Mouse (Mus musculus) CH12.LX (cell line): Measurements from ENCODE around the gene Mthfd2.
A peak's percentile ranks its signal among the peaks of the same experiment; 100 is the strongest.

Experiments
- CTCF ChIP-seq, 2 experiments: IDR thresholded peaks in 1 of 2; conservative IDR thresholded peaks in 1 of 2; 2 replicates each; pipeline ENCODE4 v1.5.1; 2011 to 2012; ENCODE audit warnings: low read depth in 2 of 2, low read length in 2 of 2, improper control_type of control experiment in 1 of 2, inconsistent platforms in 1 of 2, mild to moderate bottlenecking in 1 of 2, moderate library complexity in 1 of 2
- EP300 ChIP-seq: IDR thresholded peaks from 2 replicates; pipeline ENCODE4 v1.6.1; 2011; ENCODE audit warnings: low read length, improper control_type of control experiment
- GABPA ChIP-seq: IDR thresholded peaks from 2 replicates; pipeline ENCODE4 v1.6.1; 2012; ENCODE audit warnings: low read depth, low read length, improper control_type of control experiment, inconsistent platforms; ENCODE audit not compliant: insufficient replicate concordance
- MAFK ChIP-seq: IDR thresholded peaks from 2 replicates; pipeline ENCODE4 v1.6.1; 2011; ENCODE audit warnings: low read length, improper control_type of control experiment; ENCODE audit not compliant: insufficient replicate concordance
- NELFE ChIP-seq: IDR thresholded peaks from 2 replicates; pipeline ENCODE4 v1.6.1; 2011; ENCODE audit warnings: low read depth, low read length, improper control_type of control experiment
- PAX5 ChIP-seq: IDR thresholded peaks from 2 replicates; pipeline ENCODE4 v1.6.1; 2012; ENCODE audit warnings: low read length, inconsistent platforms, mixed read lengths
- POLR2A ChIP-seq: IDR thresholded peaks from 2 replicates; pipeline ENCODE4 v1.6.1; 2011; ENCODE audit warnings: low read depth, mild to moderate bottlenecking, improper control_type of control experiment, low read length
- POLR2AphosphoS2 ChIP-seq: IDR thresholded peaks from 2 replicates; pipeline ENCODE4 v1.6.1; 2011; ENCODE audit warnings: low read depth, low read length, improper control_type of control experiment
- RAD21 ChIP-seq: IDR thresholded peaks from 2 replicates; pipeline ENCODE4 v1.6.1; 2011; ENCODE audit warnings: low read depth, mild to moderate bottlenecking, low read length, improper control_type of control experiment, moderate library complexity
- SMC3 ChIP-seq: IDR thresholded peaks from 2 replicates; pipeline ENCODE4 v1.6.1; 2011; ENCODE audit warnings: low read depth, low read length, improper control_type of control experiment
- TCF12 ChIP-seq: IDR thresholded peaks from 2 replicates; pipeline ENCODE4 v1.6.1; 2014; ENCODE audit warnings: low read depth, mild to moderate bottlenecking, inconsistent platforms, low read length, improper control_type of control experiment
- UBTF ChIP-seq: IDR thresholded peaks from 2 replicates; pipeline ENCODE4 v1.6.1; 2012; ENCODE audit warnings: low read depth, mild to moderate bottlenecking, inconsistent platforms, low read length, improper control_type of control experiment, moderate library complexity
- ZKSCAN1 ChIP-seq: IDR thresholded peaks from 2 replicates; pipeline ENCODE4 v1.6.1; 2012; ENCODE audit warnings: low read depth, inconsistent platforms, low read length, improper control_type of control experiment, borderline replicate concordance
- ZNF384 ChIP-seq: IDR thresholded peaks from 2 replicates; pipeline ENCODE4 v1.6.1; 2012; ENCODE audit warnings: low read depth, low read length, improper control_type of control experiment, inconsistent platforms

DNA sequence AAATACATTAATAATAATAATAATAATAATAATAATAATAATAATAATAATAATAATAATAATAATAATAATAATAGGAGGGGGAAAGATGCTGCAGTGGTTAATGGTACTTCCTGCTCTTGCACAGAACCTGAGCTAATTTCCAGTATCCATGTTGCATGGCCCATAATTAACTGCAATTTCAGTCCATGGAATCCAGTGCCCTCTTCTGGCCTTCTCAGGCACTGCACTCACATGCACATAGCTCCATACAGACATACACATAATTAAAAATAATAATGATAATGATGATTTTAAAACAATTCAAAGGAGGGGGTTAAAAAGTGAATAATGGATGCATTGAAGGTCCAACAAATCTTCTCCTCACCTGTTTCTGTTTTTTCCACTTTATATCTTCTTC, 60.5 kb downstream of the Mthfd2 start:
- TF ChIP-seq CTCF (conservative IDR thresholded peaks at IDR 0.05 in 1 of 2, IDR thresholded peaks at IDR 0.05 in 1 of 2; ENCODE audit: low read depth in 2 of 2, low read length in 2 of 2), result peak; percentile 47 to 54; a peak in 3 of 4 replicates
- TF ChIP-seq POLR2A, result no peak
- TF ChIP-seq RAD21, result peak; percentile 43
- TF ChIP-seq SMC3, result peak; percentile 23; the same call in 1 of the 2 replicates
- TF ChIP-seq GABPA, result no peak
- TF ChIP-seq UBTF, result no peak
- no peak for TF ChIP-seq MAFK
- TF ChIP-seq EP300, result no peak
- no peak for TF ChIP-seq ZKSCAN1
- TF ChIP-seq NELFE, result no peak
- TF ChIP-seq PAX5, result no peak
- no peak for TF ChIP-seq TCF12
- no peak for TF ChIP-seq ZNF384
- no peak for TF ChIP-seq POLR2AphosphoS2
